ENCODE assay signal across 8 mouse cellular contexts in the genomic region with DNA sequence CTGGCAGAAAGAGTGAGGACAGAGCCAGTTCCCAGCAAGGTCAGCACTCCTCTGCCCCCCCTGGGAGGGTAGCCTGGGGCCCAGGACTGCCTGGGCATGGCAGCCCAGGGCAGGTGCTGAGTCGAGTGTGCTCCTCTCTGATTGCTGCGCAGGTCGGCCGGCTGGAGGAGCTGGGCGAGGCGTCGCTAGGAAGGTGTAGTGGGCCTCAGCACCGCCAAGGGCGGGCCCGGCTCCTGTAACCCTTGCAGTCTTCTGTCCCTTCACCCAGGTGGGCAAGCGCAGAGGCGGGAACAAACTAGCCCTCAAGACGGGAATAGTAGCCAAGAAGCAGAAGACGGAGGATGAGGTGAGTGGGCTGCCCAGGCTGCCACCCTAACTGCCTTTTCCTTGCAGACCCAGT. TPM values are rescaled to one million over a fixed set of nuclear protein-coding genes. Genes with fewer than 3 reads are reported as not detected.
A peak's percentile ranks its signal among the peaks of the same experiment; 100 is the strongest.
DNase-seq lines count a peak whose midpoint lies in the region; ATAC-seq and TF ChIP-seq lines count a peak whose summit lies in the region.

No protein-coding gene starts in this region.

- no peak for TF ChIP-seq EP300 in heart, adult 2 months (IDR thresholded peaks at IDR 0.05; ENCODE audit: insufficient read depth, low read depth, low read length)
- no peak for TF ChIP-seq EP300 in liver, embryonic 14.5 days (IDR thresholded peaks at IDR 0.05; ENCODE audit: low read depth)

- H3K4me3 ChIP-seq in heart, adult 2 months: no peak overlapping the region
- H3K4me3 ChIP-seq in G1E (ENCODE audit: low read depth, low read length): peak overlapping the region; percentile 95; the same call in 1 of the 2 replicates
- peak overlapping the region; percentile 77; the same call in 1 of the 2 replicates for H3K4me3 ChIP-seq in heart, embryonic 15.5 days
- H3K4me3 ChIP-seq in liver, embryonic 14.5 days (ENCODE audit: insufficient read depth in 1 of 2, low read depth in 2 of 2, low read length in 2 of 2): peak overlapping the region in 1 of 2 experiments; percentile 98; a peak in 2 of 4 replicates

- intact Hi-C loops in heart, adult 2 months (cut with DNase I): loop anchor here (10.0 kb wide), 1 partner anchor 54 kb away; the partner anchor contains the start of gene Junb
- intact Hi-C loops in heart, postnatal 10 days (cut with DNase I): no loop called here

- no peak for TF ChIP-seq CTCF in heart, adult 2 months (IDR thresholded peaks at IDR 0.05)
- TF ChIP-seq CTCF in G1E (IDR thresholded peaks at IDR 0.05; ENCODE audit: low read depth, low read length): no peak
- TF ChIP-seq CTCF in liver, embryonic 14.5 days (IDR thresholded peaks at IDR 0.05; ENCODE audit: low read depth): no peak

- no peak for ATAC-seq in G1E (ENCODE audit: extremely low read depth, insufficient number of reproducible peaks, low FRiP score, poor library complexity, severe bottlenecking)
- no peak for ATAC-seq in heart, embryonic 15.5 days (replicated peaks; ENCODE audit: insufficient number of reproducible peaks, insufficient read depth, low FRiP score, low read depth)
- no peak for ATAC-seq in liver, embryonic 14.5 days (ENCODE audit: insufficient read depth)
- ATAC-seq in granulocyte monocyte progenitor cell, adult 5-6 weeks (replicated peaks; ENCODE audit: poor library complexity, severe bottlenecking): no peak

- TF ChIP-seq POLR2A in heart, adult 2 months (IDR thresholded peaks at IDR 0.05; ENCODE audit: insufficient read depth, low read depth, low read length): no peak

- peaks cover 5% of the 10 kb centered on the region; the same call in 1 of the 2 replicates for H3K79me2 ChIP-seq in heart, adult 2 months (replicated peaks; ENCODE audit: control insufficient read depth, insufficient read depth, low read length)

- H3K4me1 ChIP-seq in heart, adult 2 months (ENCODE audit: control insufficient read depth, insufficient read depth, low read length): peaks cover 13% of the 10 kb centered on the region
- H3K4me1 ChIP-seq in G1E (ENCODE audit: insufficient read depth, low read depth, low read length): peaks cover 68% of the 10 kb centered on the region
- peaks cover 37% of the 10 kb centered on the region for H3K4me1 ChIP-seq in heart, embryonic 15.5 days (replicated peaks)
- H3K4me1 ChIP-seq in liver, embryonic 14.5 days (replicated peaks; ENCODE audit: control insufficient read depth in 2 of 2, insufficient read depth in 2 of 2, low read length in 1 of 2): peaks cover 23 to 25% of the 10 kb centered on the region in 2 experiments

- H3K9ac ChIP-seq in heart, adult 2 months (ENCODE audit: low read depth, low read length): no peak overlapping the region
- no peak overlapping the region for H3K9ac ChIP-seq in heart, embryonic 15.5 days
- no peak overlapping the region for H3K9ac ChIP-seq in liver, embryonic 14.5 days (replicated peaks)

- no peaks in the 10 kb centered on the region for H3K27me3 ChIP-seq in heart, adult 2 months (ENCODE audit: control insufficient read depth, insufficient read depth, low read length)
- no peaks in the 10 kb centered on the region for H3K27me3 ChIP-seq in G1E (ENCODE audit: insufficient read depth, low read length)
- no peaks in the 10 kb centered on the region for H3K27me3 ChIP-seq in heart, embryonic 15.5 days
- no peaks in the 10 kb centered on the region for H3K27me3 ChIP-seq in liver, embryonic 14.5 days (ENCODE audit: control insufficient read depth, insufficient read depth, low read length)

- peak overlapping the region; percentile 87; the same call in 1 of the 2 replicates for H3K4me2 ChIP-seq in heart, embryonic 15.5 days
- peak overlapping the region; percentile 97; the same call in 1 of the 2 replicates for H3K4me2 ChIP-seq in liver, embryonic 14.5 days (ENCODE audit: low read depth)

- H3K36me3 ChIP-seq in heart, adult 2 months (ENCODE audit: control insufficient read depth, insufficient read depth, low read length): peaks cover 9% of the 10 kb centered on the region
- H3K36me3 ChIP-seq in G1E (replicated peaks): peaks cover 61% of the 10 kb centered on the region
- peaks cover 37% of the 10 kb centered on the region for H3K36me3 ChIP-seq in heart, embryonic 15.5 days
- peaks cover 37% of the 10 kb centered on the region for H3K36me3 ChIP-seq in liver, embryonic 14.5 days (replicated peaks; ENCODE audit: control insufficient read depth, insufficient read depth, low read depth)

- 71% methylated on average over 14 of the region's 14 CpGs for WGBS in heart, adult 2 months
- 87% methylated on average over 14 of the region's 14 CpGs for WGBS in heart, embryonic 15.5 days
- WGBS in liver, embryonic 14.5 days (ENCODE audit: insufficient replicate concordance): 76% methylated on average over 14 of the region's 14 CpGs

- peak in 1 of 2 experiments; percentile 28 for DNase-seq in heart, adult 2 months
- no peak for DNase-seq in heart, postnatal 10 days
- DNase-seq in G1E (ENCODE audit: low spot score): no peak
- DNase-seq in liver, embryonic 14.5 days (ENCODE audit: low read depth in 3 of 3, low spot score in 3 of 3): no peak
- no peak for DNase-seq in thymus, postnatal 36 days
- no peak for DNase-seq in layer of hippocampus, adult 18-20 months (ENCODE audit: low spot score in 2 of 2)

- H3K9me3 ChIP-seq in G1E (replicated peaks): no peaks in the 10 kb centered on the region
- no peaks in the 10 kb centered on the region for H3K9me3 ChIP-seq in heart, embryonic 15.5 days (replicated peaks)
- no peaks in the 10 kb centered on the region for H3K9me3 ChIP-seq in liver, embryonic 14.5 days (ENCODE audit: control insufficient read depth, low read length)

- peak overlapping the region; percentile 24 for H3K27ac ChIP-seq in heart, adult 2 months
- H3K27ac ChIP-seq in heart, embryonic 15.5 days: no peak overlapping the region
- no peak overlapping the region for H3K27ac ChIP-seq in liver, embryonic 14.5 days

RNA-seq across cellular contexts. Expression of gene Trir, which starts 2.6 kb away (rescaled TPM):
- 10 to 100 TPM; 81.5 to 94.1 TPM for total RNA-seq in heart, adult 2 months (2021)
- 47.2 and 54.3 TPM in 2 replicates for polyA plus RNA-seq in heart, adult 2 months (2012; rRNA removed)
- 100 to 1,000 TPM; 117 to 120 TPM for total RNA-seq in heart, postnatal 10 days (2021)
- 61.3 and 64.2 TPM in 2 replicates for total RNA-seq in G1E (2014; fragmentation: Nextera tagmentation)
- 151 and 196 TPM in 2 replicates for total RNA-seq in G1E (2017)
- 263 and 317 TPM in 2 replicates for polyA plus RNA-seq in G1E (2012)
- 68.4 and 77.2 TPM in 2 replicates for polyA plus RNA-seq in heart, embryonic 15.5 days (2015; fragmentation: Nextera tagmentation; extraction: Ambion mirVana)
- polyA plus RNA-seq in liver, embryonic 14.5 days (2012; rRNA removed): 74.0 and 100 TPM in 2 replicates
- 84.4 and 89.3 TPM in 2 replicates for polyA plus RNA-seq in liver, embryonic 14.5 days (2014; fragmentation: Nextera tagmentation; extraction: Ambion mirVana)
- total RNA-seq in layer of hippocampus, adult 18-20 months (2021): 100 to 1,000 TPM; 132 to 133 TPM
- total RNA-seq in granulocyte monocyte progenitor cell, adult 5-6 weeks (2014; fragmentation: Nextera tagmentation): 112 and 128 TPM in 2 replicates
- 245 and 280 TPM in 2 replicates for total RNA-seq in granulocyte monocyte progenitor cell, adult 5-6 weeks (2017)

RNA-seq across cellular contexts. Expression of gene Asna1, which starts 4.2 kb away (rescaled TPM):
- 10 to 100 TPM; 58.5 to 71.8 TPM for total RNA-seq in heart, adult 2 months (2021)
- 104 and 133 TPM in 2 replicates for polyA plus RNA-seq in heart, adult 2 months (2012; rRNA removed)
- total RNA-seq in heart, postnatal 10 days (2021): 10 to 100 TPM; 78.6 to 79.7 TPM
- 83.6 and 104 TPM in 2 replicates for total RNA-seq in G1E (2014; fragmentation: Nextera tagmentation)
- total RNA-seq in G1E (2017): 110 and 139 TPM in 2 replicates
- polyA plus RNA-seq in G1E (2012): 103 and 136 TPM in 2 replicates
- polyA plus RNA-seq in heart, embryonic 15.5 days (2015; fragmentation: Nextera tagmentation; extraction: Ambion mirVana): 97.7 and 106 TPM in 2 replicates
- 83.4 and 85.3 TPM in 2 replicates for polyA plus RNA-seq in liver, embryonic 14.5 days (2012; rRNA removed)
- 56.9 and 58.8 TPM in 2 replicates for polyA plus RNA-seq in liver, embryonic 14.5 days (2014; fragmentation: Nextera tagmentation; extraction: Ambion mirVana)
- 100 to 1,000 TPM; 122 to 125 TPM for total RNA-seq in layer of hippocampus, adult 18-20 months (2021)
- 73.1 and 73.3 TPM in 2 replicates for total RNA-seq in granulocyte monocyte progenitor cell, adult 5-6 weeks (2014; fragmentation: Nextera tagmentation)
- total RNA-seq in granulocyte monocyte progenitor cell, adult 5-6 weeks (2017): 74.5 and 91.2 TPM in 2 replicates

RNA-seq across cellular contexts. Expression of gene Tnpo2, which starts 7.4 kb away (rescaled TPM):
- 10 to 100 TPM; 26.8 to 28.4 TPM for total RNA-seq in heart, adult 2 months (2021)
- 26.8 and 34.8 TPM in 2 replicates for polyA plus RNA-seq in heart, adult 2 months (2012; rRNA removed)
- total RNA-seq in heart, postnatal 10 days (2021): 10 to 100 TPM; 32.2 to 39.6 TPM
- total RNA-seq in G1E (2014; fragmentation: Nextera tagmentation): 83.8 and 92.5 TPM in 2 replicates
- total RNA-seq in G1E (2017): 38.9 and 52.8 TPM in 2 replicates
- polyA plus RNA-seq in G1E (2012): 20.0 and 26.5 TPM in 2 replicates
- polyA plus RNA-seq in heart, embryonic 15.5 days (2015; fragmentation: Nextera tagmentation; extraction: Ambion mirVana): 17.7 and 22.8 TPM in 2 replicates
- 24.8 and 25.2 TPM in 2 replicates for polyA plus RNA-seq in liver, embryonic 14.5 days (2012; rRNA removed)
- 9.9 and 10.2 TPM in 2 replicates for polyA plus RNA-seq in liver, embryonic 14.5 days (2014; fragmentation: Nextera tagmentation; extraction: Ambion mirVana)
- total RNA-seq in layer of hippocampus, adult 18-20 months (2021): 100 to 1,000 TPM; 163 to 179 TPM
- 19.6 and 25.0 TPM in 2 replicates for total RNA-seq in granulocyte monocyte progenitor cell, adult 5-6 weeks (2014; fragmentation: Nextera tagmentation)
- 21.5 and 26.8 TPM in 2 replicates for total RNA-seq in granulocyte monocyte progenitor cell, adult 5-6 weeks (2017)

RNA-seq across cellular contexts. Expression of gene Best2, which starts 14.9 kb away (rescaled TPM):
- not detected for total RNA-seq in heart, adult 2 months (2021)
- polyA plus RNA-seq in heart, adult 2 months (2012; rRNA removed): not detected in 2 replicates
- not detected for total RNA-seq in heart, postnatal 10 days (2021)
- not detected in 2 replicates for total RNA-seq in G1E (2014; fragmentation: Nextera tagmentation)
- total RNA-seq in G1E (2017): 0.12 TPM in 1 of 2 replicates, not detected in the other
- not detected in 2 replicates for polyA plus RNA-seq in G1E (2012)
- polyA plus RNA-seq in heart, embryonic 15.5 days (2015; fragmentation: Nextera tagmentation; extraction: Ambion mirVana): not detected in 2 replicates
- 0.02 TPM in 1 of 2 replicates, not detected in the other for polyA plus RNA-seq in liver, embryonic 14.5 days (2012; rRNA removed)
- not detected in 2 replicates for polyA plus RNA-seq in liver, embryonic 14.5 days (2014; fragmentation: Nextera tagmentation; extraction: Ambion mirVana)
- total RNA-seq in layer of hippocampus, adult 18-20 months (2021): not detected
- not detected in 2 replicates for total RNA-seq in granulocyte monocyte progenitor cell, adult 5-6 weeks (2014; fragmentation: Nextera tagmentation)
- total RNA-seq in granulocyte monocyte progenitor cell, adult 5-6 weeks (2017): not detected in 2 replicates

RNA-seq across cellular contexts. Expression of gene Fbxw9, which starts 30.6 kb away (rescaled TPM):
- total RNA-seq in heart, adult 2 months (2021): 1 to 10 TPM; 2.4 to 2.5 TPM
- 9.3 and 10.5 TPM in 2 replicates for polyA plus RNA-seq in heart, adult 2 months (2012; rRNA removed)
- total RNA-seq in heart, postnatal 10 days (2021): 10 to 100 TPM; 12.6 to 13.0 TPM
- total RNA-seq in G1E (2014; fragmentation: Nextera tagmentation): 10.4 and 17.0 TPM in 2 replicates
- 15.9 and 16.1 TPM in 2 replicates for total RNA-seq in G1E (2017)
- polyA plus RNA-seq in G1E (2012): 33.7 and 34.7 TPM in 2 replicates
- 15.4 and 22.2 TPM in 2 replicates for polyA plus RNA-seq in heart, embryonic 15.5 days (2015; fragmentation: Nextera tagmentation; extraction: Ambion mirVana)
- 8.9 and 13.5 TPM in 2 replicates for polyA plus RNA-seq in liver, embryonic 14.5 days (2012; rRNA removed)
- polyA plus RNA-seq in liver, embryonic 14.5 days (2014; fragmentation: Nextera tagmentation; extraction: Ambion mirVana): 5.7 and 6.0 TPM in 2 replicates
- total RNA-seq in layer of hippocampus, adult 18-20 months (2021): 10 to 100 TPM; 19.3 to 19.8 TPM
- total RNA-seq in granulocyte monocyte progenitor cell, adult 5-6 weeks (2014; fragmentation: Nextera tagmentation): 11.6 and 13.5 TPM in 2 replicates
- 4.1 and 5.9 TPM in 2 replicates for total RNA-seq in granulocyte monocyte progenitor cell, adult 5-6 weeks (2017)
